Mouse (Mus musculus): ENCODE measurements around the gene Rnf212. TPM values are rescaled to one million over a fixed set of nuclear protein-coding genes. Genes with fewer than 3 reads are reported as not detected.

Gene Rnf212
- 0.93 TPM in 1 of 2 replicates, not detected in the other for polyA plus RNA-seq (2012; rRNA removed; ENCODE audit: low replicate concordance)

GRCm38 (mm10) chr5:108774630-108775306 is at the start of gene Rnf212:
TSS of gene Rnf212 (minus strand) at chr5:108774982.

GRCm38 (mm10) chr5:108808750-108809149 is 34.0 kb upstream of the Rnf212 start, which contains the start of gene Vmn2r8:
TSS of gene Vmn2r8 (minus strand) at chr5:108808850.

GRCm38 (mm10) chr5:108795263-108795662 is 20.5 kb upstream of the Rnf212 start, which contains the start of gene Tmed11:
TSS of gene Tmed11 (minus strand) at chr5:108795363.

GRCm38 (mm10) chr5:108692271-108692670 is 82.5 kb downstream of the Rnf212 start, which contains the start of gene Fgfrl1:
TSS of gene Fgfrl1 (plus strand) at chr5:108692382.

Other genes starting within 250 kb of the Rnf212 start
- gene Cplx1, start 225.0 kb downstream of the Rnf212 start, polyA plus RNA-seq (2012; rRNA removed; ENCODE audit: low replicate concordance), result 0.23 and 0.49 TPM in 2 replicates
- gene Gak, start 145.2 kb downstream of the Rnf212 start, polyA plus RNA-seq (2012; rRNA removed; ENCODE audit: low replicate concordance), result 93.5 and 109 TPM in 2 replicates
- gene Tmem175, start 145.2 kb downstream of the Rnf212 start, polyA plus RNA-seq (2012; rRNA removed; ENCODE audit: low replicate concordance), result 29.2 and 29.5 TPM in 2 replicates
- 15.6 and 18.3 TPM in 2 replicates for gene Idua, start 114.7 kb downstream of the Rnf212 start, polyA plus RNA-seq (2012; rRNA removed; ENCODE audit: low replicate concordance)
- 38.3 and 49.1 TPM in 2 replicates for gene Dgkq, start 105.3 kb downstream of the Rnf212 start, polyA plus RNA-seq (2012; rRNA removed; ENCODE audit: low replicate concordance)
- 0.16 TPM in 1 of 2 replicates, not detected in the other for gene Slc26a1, start 99.4 kb downstream of the Rnf212 start, polyA plus RNA-seq (2012; rRNA removed; ENCODE audit: low replicate concordance)
- gene Fgfrl1, start 82.6 kb downstream of the Rnf212 start, polyA plus RNA-seq (2012; rRNA removed; ENCODE audit: low replicate concordance), result 20.7 and 24.4 TPM in 2 replicates
- not detected in 2 replicates for gene Tmed11, start 20.4 kb upstream of the Rnf212 start, polyA plus RNA-seq (2012; rRNA removed; ENCODE audit: low replicate concordance)
- not detected in 2 replicates for gene Vmn2r8, start 33.9 kb upstream of the Rnf212 start, polyA plus RNA-seq (2012; rRNA removed; ENCODE audit: low replicate concordance)
- not detected in 2 replicates for gene Vmn2r9, start 77.6 kb upstream of the Rnf212 start, polyA plus RNA-seq (2012; rRNA removed; ENCODE audit: low replicate concordance)
- not detected in 2 replicates for gene Vmn2r10, start 231.5 kb upstream of the Rnf212 start, polyA plus RNA-seq (2012; rRNA removed; ENCODE audit: low replicate concordance)

Data from duodenum, adult 2 months (tissue).